Mouse (Mus musculus) heart, adult 2 months (tissue): ENCODE measurements around the gene Ptpn7. TPM values are rescaled to one million over a fixed set of nuclear protein-coding genes. Genes with fewer than 3 reads are reported as not detected.

Source experiments
- DNase-seq, 2 experiments: peaks; one replicate each; pipeline ENCODE4 v3.0.0; 2021
- H3K27ac ChIP-seq: fragments of 200-600 bp; 2 replicates; pipeline ENCODE4 v1.8.1; 2022
- H3K27me3 ChIP-seq: fragments of 200-500 bp; 2 replicates; pipeline ENCODE4 v1.6.1; 2012; ENCODE audit warnings: mild to moderate bottlenecking, low read length, inconsistent platforms, mixed read lengths; ENCODE audit not compliant: control insufficient read depth, insufficient read depth
- H3K36me3 ChIP-seq: fragments of 200-500 bp; 2 replicates; pipeline ENCODE4 v1.6.1; 2012; ENCODE audit warnings: low read length, inconsistent platforms; ENCODE audit not compliant: control insufficient read depth, insufficient read depth
- H3K4me1 ChIP-seq: fragments of 200-500 bp; 2 replicates; pipeline ENCODE4 v1.6.1; 2011; ENCODE audit warnings: low read length; ENCODE audit not compliant: control insufficient read depth, insufficient read depth
- H3K4me3 ChIP-seq: fragments of 200-600 bp; 2 replicates; pipeline ENCODE4 v1.8.1; 2022
- H3K79me2 ChIP-seq: fragments of 200-500 bp; replicated peaks from 2 replicates; pipeline ENCODE4 v1.6.1; 2012; ENCODE audit warnings: mild to moderate bottlenecking, inconsistent platforms, low read length, moderate library complexity, mixed read lengths; ENCODE audit not compliant: control insufficient read depth, insufficient read depth
- H3K9ac ChIP-seq: fragments of 200-500 bp; 2 replicates; pipeline ENCODE4 v1.6.1; 2012; ENCODE audit warnings: low read depth, mild to moderate bottlenecking, control low read depth, inconsistent platforms, low read length, mixed read lengths
- CTCF ChIP-seq: fragments of 200-600 bp; IDR thresholded peaks from 2 replicates; pipeline ENCODE4 v1.8.1; 2022; ENCODE audit warnings: antibody characterized with exemption, mild to moderate bottlenecking, moderate library complexity
- EP300 ChIP-seq: fragments of 200-500 bp; IDR thresholded peaks from 2 replicates; pipeline ENCODE4 v1.6.1; 2011; ENCODE audit warnings: low read depth, low read length, control low read depth; ENCODE audit not compliant: insufficient read depth
- POLR2A ChIP-seq: fragments of 200-500 bp; IDR thresholded peaks from 2 replicates; pipeline ENCODE4 v1.6.1; 2011; ENCODE audit warnings: mild to moderate bottlenecking, low read depth, low read length, control low read depth; ENCODE audit not compliant: insufficient read depth
- WGBS: fragments of 180-500 bp; shearing (Covaris S2); methylation state at CpG from one replicate; pipeline ENCODE4 v1.1.7; 2018; 5-methylcytosine and 5-hydroxymethylcytosine counted together
- intact Hi-C: fragments of 180-260 bp; cut with DNase I; formaldehyde crosslinking; loops from one replicate; pipeline ENCODE4 v1.15.1; 2025
- polyA plus RNA-seq: library from polyadenylated mRNA; depleted of rRNA; stranded (reverse); fragments of >200 nt; gene quantifications from 2 replicates; pipeline ENCODE4 v1.2.3, GENCODE M21; 2012
- total RNA-seq, 2 experiments: library from RNA; stranded (reverse); gene quantifications; 2 replicates each; pipeline ENCODE4 v1.2.3; 2021

The Ptpn7 gene
- total and polyA plus RNA-seq, 3 experiments, result 0.73 to 1.4 (median 0.82) TPM

- H3K27ac ChIP-seq, result no peak overlapping the region
- no peaks in the 10 kb centered on the region for H3K36me3 ChIP-seq
- WGBS, result 9% methylated on average over 8 of the region's 8 CpGs
- no peaks in the 10 kb centered on the region for H3K4me1 ChIP-seq
- intact Hi-C loops, result loop anchor here (1.0 to 5.0 kb wide), 2 partner anchors 122 to 255 kb away; no protein-coding TSS in a partner anchor
- H3K27me3 ChIP-seq, result no peaks in the 10 kb centered on the region
- no peak overlapping the region for H3K4me3 ChIP-seq
- H3K79me2 ChIP-seq, result no peaks in the 10 kb centered on the region
- TF ChIP-seq EP300 (no peak), CTCF (peak; percentile 88)
- H3K9ac ChIP-seq, result no peak overlapping the region
- peak in 1 of 2 experiments; percentile 31 for DNase-seq
These were observed 19.8 kb upstream of the Ptpn7 start for GRCm38 (mm10) chr1:135112661-135113060.

DNA sequence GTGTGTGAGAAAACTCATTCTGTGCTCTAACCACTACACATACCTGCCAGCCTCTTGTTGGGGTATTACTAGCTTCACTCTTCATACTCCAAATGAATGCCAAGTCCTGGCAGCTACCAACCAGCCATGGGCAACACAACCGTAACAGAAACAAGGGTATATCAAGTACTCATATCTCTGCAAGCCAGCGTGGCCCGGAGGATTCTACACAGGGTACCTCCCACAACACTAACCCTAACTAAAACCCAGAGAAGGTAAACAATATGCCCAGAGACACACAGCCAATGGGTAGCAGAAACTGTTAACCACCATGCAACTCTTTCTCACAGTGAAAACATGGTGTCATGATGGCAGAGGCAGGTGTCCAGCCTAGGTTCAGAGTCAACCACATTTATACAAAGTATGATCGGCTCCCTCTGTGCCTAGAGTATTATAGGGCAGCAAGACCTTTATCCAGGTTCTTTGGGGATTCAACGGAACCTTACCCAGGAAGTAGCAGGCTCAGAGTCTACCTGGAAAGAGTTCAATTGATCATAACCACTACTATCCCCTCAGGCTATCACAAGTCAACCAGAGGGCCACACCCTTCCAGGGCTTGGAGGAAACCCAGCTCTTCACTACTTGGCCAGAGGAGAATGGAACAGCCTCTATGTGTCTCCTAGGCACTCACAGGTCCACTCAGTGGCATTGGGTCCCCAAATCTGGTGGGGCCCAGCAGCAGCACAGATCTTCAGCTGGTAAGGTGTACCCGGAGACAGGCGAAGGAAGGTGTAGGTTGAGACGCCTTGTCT, 7.7 kb upstream of the Ptpn7 start:
- Histone ChIP-seq H3K27ac (no peak overlapping the region), H3K36me3 (no peaks in the 10 kb centered on the region), H3K27me3 (no peaks in the 10 kb centered on the region), H3K4me1 (no peaks in the 10 kb centered on the region), H3K4me3 (no peak overlapping the region), H3K79me2 (no peaks in the 10 kb centered on the region), H3K9ac (no peak overlapping the region)
- 92% methylated on average over 8 of the region's 8 CpGs for WGBS
- intact Hi-C loops, result no loop called here
- TF ChIP-seq EP300, result no peak
- no peak for DNase-seq

DNA sequence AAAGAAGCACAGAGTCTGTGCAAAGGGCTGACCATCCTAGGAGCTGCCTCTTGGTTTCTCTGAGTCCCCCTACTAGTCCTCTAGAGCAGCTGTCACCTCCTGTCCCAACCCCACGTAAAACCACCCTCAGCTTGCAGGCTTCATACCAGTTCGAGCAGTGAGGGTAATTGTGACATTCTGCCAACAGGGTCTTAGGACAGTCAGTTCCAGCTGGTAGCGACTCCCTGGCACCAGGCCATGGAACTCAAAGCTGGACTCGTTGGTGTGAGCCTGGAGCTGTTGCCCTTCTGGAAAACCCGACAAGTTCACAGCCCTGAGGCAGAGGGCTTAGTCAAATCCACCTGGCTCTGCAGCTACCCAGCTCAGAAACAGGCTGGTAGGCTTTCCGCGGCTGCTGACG, 6.5 kb upstream of the Ptpn7 start:
- TF ChIP-seq POLR2A (no peak), EP300 (no peak), CTCF (no peak)
- Histone ChIP-seq H3K9ac (no peak overlapping the region), H3K36me3 (no peaks in the 10 kb centered on the region), H3K4me1 (no peaks in the 10 kb centered on the region), H3K27me3 (no peaks in the 10 kb centered on the region), H3K4me3 (no peak overlapping the region), H3K79me2 (no peaks in the 10 kb centered on the region), H3K27ac (no peak overlapping the region)
- 38% methylated on average over 8 of the region's 8 CpGs for WGBS
- DNase-seq, result no peak
- intact Hi-C loops, result no loop called here

DNA sequence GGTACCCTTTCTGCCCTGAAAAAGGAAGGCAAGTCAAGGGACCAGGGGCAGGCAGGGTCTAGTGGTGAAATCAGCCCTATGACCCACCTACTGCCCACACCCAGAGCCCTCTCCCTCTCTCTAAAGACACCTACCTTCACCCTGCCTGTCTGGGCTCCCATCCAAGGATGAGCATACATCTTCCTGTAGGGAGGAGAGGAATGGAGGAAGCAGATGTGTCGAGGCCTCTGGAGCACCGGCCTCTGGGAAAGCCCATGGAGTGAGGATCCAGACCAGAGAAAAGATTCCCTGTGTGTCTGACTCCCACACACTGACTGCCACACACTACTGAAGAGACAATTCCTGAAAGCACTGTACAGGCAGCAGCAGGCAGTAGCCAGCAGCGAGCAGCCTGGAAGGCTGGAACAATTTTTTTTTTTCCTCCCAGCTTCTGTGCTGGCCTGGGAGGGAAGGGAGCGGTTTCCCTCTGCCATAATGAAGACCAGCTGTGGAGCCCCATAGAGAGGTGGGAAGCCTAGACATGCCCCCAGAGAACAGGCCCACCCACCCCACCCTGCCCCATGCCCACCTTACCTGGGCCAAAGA, 6.0 kb upstream of the Ptpn7 start:
- Histone ChIP-seq H3K27me3 (no peaks in the 10 kb centered on the region), H3K36me3 (no peaks in the 10 kb centered on the region), H3K27ac (no peak overlapping the region), H3K4me3 (no peak overlapping the region), H3K9ac (no peak overlapping the region), H3K79me2 (no peaks in the 10 kb centered on the region), H3K4me1 (no peaks in the 10 kb centered on the region)
- 41% methylated on average over 4 of the region's 4 CpGs for WGBS
- no peak for DNase-seq
- intact Hi-C loops, result no loop called here
- TF ChIP-seq EP300 (no peak), CTCF (no peak), POLR2A (no peak)

GRCm38 (mm10) chr1:135128011-135128441, 4.5 kb upstream of the Ptpn7 start:
- no peaks in the 10 kb centered on the region for H3K4me1 ChIP-seq
- intact Hi-C loops, result no loop called here
- H3K36me3 ChIP-seq, result no peaks in the 10 kb centered on the region
- no peak for DNase-seq
- H3K79me2 ChIP-seq, result no peaks in the 10 kb centered on the region
- H3K9ac ChIP-seq, result no peak overlapping the region
- 58% methylated on average over 6 of the region's 6 CpGs for WGBS
- TF ChIP-seq EP300, result no peak
- TF ChIP-seq POLR2A, result no peak
- no peak for TF ChIP-seq CTCF
- H3K27me3 ChIP-seq, result no peaks in the 10 kb centered on the region
- H3K27ac ChIP-seq, result no peak overlapping the region
- H3K4me3 ChIP-seq, result no peak overlapping the region

- intact Hi-C loops, result no loop called here
- TF ChIP-seq POLR2A (no peak), EP300 (no peak), CTCF (no peak)
- H3K27ac ChIP-seq, result no peak overlapping the region
- no peaks in the 10 kb centered on the region for H3K36me3 ChIP-seq
- H3K9ac ChIP-seq, result no peak overlapping the region
- DNase-seq, result no peak
- H3K27me3 ChIP-seq, result no peaks in the 10 kb centered on the region
- 59% methylated on average over 9 of the region's 9 CpGs for WGBS
- no peaks in the 10 kb centered on the region for H3K79me2 ChIP-seq
- H3K4me3 ChIP-seq, result no peak overlapping the region
- H3K4me1 ChIP-seq, result no peaks in the 10 kb centered on the region
These were observed 3.5 kb upstream of the Ptpn7 start for GRCm38 (mm10) chr1:135128986-135129385.
